Mouse (Mus musculus) layer of hippocampus, postnatal 10 days (tissue): ENCODE data around the gene Gm13289. TPM values are rescaled to one million over a fixed set of nuclear protein-coding genes. Genes with fewer than 3 reads are reported as not detected.
"Not testable (repeated sequence)": the region's sequence is repeated elsewhere in the genome, so short reads cannot be mapped to it uniquely, and the experiment has no call there.

Experiments
- DNase-seq, 2 experiments: peaks; one replicate each; pipeline ENCODE4 v3.0.0; 2021; ENCODE audit warnings: low spot score in 2 of 2
- long read RNA-seq: library from polyadenylated mRNA; stranded (forward); transcript quantifications from one replicate; pipeline ENCODE4 v2.0.0, GENCODE M21; 2023
- total RNA-seq, 2 experiments: library from RNA; stranded (reverse); gene quantifications; 2 replicates each; pipeline ENCODE4 v1.2.3; 2021

Gene Gm13289
- not detected for total RNA-seq
- long read RNA-seq: 0 reads

DNA sequence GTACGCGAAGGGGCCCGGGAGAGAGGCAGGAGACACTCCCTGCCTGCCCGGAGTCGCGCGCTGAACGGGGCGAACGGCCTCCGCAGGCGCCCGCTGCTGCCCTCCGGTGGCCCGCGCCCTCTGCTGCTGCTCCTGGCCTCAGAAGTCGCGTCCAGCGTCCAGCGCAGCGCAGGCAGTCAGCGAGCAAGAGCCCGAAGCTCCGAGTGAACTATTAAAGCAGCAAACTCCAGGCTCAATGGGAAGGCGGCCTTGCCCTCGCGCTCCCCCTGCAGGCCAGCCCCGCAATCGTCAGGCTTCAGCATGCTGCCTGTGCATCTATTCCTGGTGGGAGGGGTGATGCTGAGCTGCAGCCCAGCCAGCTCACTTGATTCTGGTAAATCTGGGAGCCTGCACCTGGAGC, at the start of gene Gm13289:
Gm13289 (plus strand) TSS at position 301 of the 400 bp plus-strand sequence.
- DNase-seq: not testable (repeated sequence)

DNA sequence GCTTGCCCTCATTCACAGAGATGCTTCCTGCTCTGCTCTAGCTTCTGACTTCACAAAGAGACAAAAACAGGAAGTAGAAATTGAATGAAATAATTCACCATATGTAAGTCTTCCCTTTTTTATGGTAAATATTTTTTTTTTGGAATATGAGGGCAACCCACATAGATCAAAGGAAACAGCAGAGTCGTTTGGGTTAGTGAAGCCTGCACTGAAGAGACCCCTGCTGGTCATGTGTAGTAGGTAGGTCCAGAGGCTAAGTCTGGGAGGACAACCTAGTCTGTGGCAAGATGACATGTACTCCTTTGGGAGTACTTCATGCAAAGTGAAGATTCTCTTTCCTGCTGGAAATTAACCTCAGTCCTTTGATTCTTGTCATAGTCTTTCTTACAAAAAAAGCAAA, 49.4 kb upstream of the Gm13289 start:
- DNase-seq: no peak

DNA sequence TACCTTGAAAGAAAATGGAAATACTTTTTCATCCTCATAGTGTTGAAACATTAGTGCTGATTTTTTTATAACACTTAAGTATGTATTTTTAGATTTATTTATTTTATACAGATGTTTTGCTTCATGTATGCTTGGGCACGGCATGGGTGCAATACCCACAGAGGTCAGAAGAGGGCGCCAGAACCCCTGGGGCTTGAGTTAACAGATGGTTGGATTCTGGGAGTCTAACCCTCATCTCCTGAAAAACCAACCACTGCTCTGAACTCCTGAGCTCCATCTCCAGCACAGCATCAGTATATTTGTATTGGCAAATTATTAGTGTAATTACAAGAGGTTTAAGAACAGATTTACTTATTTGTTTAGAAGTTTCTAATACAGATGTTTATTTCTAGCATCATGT, 38.2 kb upstream of the Gm13289 start:
- DNase-seq: peak; percentile 62 to 66

DNA sequence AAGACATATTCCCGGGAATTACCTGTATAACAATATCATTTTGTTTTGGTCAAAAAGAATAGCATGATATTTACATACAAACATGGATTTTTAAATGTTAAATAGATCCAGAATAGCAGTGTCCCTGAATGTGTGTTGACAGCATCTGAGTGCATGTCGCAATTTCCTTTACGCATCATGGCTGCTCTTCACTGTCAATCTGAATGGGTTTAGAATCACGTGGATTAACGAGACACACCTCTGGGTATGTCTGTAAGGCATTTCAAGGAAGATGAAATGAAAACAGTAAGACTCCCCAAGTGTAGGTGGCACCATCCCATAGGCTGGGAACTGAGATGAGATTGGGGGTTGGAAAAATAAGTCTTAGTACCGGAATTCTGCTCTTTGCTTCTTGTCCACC, 37.7 kb upstream of the Gm13289 start:
- DNase-seq: no peak

DNA sequence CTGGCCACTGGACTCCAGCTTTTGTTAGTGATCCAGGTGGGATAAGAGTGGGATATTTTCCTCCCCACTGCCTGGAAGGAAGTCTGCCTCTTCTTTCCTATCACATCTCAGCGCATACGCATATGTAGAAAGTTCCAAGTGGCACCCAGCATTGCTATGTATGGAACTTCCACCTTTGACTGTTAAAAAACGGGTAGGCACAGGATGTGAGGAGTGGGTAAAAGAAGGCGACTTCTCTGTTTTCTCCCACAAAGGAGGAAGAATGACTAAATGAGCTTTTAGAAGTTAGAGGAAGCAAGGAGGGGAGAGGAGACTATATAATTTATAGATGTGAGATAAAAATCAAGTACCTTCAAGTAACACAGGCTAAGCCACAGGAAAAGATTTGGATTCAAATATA, 35.3 kb upstream of the Gm13289 start:
- no peak for DNase-seq

DNA sequence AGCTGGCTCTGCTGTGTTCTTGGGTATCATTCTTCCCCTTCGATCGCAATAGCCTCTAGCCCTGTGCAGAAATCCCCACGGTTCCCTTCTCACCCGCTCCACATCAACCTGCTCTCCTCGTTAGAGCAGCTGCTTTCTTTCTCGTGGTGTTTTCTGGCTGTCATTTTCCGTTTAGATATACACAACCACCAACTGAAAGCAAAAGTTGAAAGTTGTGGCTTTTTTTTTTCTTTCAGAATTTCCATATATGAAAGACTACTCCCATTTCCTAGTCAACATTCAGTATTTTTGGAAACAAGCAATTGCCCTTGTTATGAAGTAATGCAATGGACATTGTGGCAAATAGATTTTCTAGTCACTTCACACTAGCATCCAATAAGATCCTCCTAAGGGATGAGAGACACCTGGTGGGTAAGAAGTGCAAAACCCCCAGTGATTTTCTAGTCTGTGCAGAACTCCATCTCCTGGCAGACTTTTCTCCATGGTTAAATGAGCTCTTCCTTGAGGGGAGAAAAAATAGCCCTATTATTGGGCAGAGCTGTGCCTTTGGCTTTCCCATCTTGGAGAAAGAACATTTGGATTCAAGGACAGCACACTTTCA, 33.9 kb upstream of the Gm13289 start:
- no peak for DNase-seq

DNA sequence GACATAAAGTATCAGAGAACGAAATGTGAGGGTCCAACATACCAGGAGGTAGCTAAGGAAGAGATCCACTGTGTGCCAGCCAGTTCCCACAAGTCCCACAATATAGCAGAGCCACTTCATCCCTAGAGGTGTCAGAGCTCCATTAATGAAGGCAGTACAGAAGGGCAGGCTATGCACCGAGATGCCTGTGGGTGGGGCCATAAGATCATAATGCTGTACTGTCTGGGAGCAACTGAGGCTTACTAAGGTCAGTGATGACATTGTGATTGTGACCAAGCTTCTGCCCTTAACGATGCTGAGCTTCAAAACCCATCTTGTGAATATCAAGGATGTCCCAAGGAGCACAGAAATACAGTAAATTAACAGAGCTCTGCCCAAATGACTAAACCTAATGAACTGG, 32.5 kb upstream of the Gm13289 start:
- DNase-seq: no peak

DNA sequence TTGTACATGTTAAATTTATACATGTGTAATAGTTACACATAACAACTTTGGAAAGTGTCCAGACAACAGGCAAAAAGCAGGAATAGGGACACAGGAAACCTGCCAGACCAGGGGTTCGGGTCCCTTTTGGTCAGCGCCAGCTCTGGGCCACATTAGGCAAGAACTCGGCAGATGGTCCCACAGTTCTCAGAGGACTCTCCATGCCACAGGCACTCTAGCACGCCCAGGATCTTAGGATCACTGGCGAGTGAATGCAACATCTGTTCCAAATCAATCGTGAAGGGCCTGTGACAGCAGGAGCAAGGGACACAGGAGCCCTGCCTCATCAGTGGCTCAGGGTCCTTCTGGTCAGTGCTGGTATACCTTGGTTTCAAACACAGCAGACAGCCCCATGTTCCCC, 26.8 kb upstream of the Gm13289 start:
- DNase-seq: no peak

DNA sequence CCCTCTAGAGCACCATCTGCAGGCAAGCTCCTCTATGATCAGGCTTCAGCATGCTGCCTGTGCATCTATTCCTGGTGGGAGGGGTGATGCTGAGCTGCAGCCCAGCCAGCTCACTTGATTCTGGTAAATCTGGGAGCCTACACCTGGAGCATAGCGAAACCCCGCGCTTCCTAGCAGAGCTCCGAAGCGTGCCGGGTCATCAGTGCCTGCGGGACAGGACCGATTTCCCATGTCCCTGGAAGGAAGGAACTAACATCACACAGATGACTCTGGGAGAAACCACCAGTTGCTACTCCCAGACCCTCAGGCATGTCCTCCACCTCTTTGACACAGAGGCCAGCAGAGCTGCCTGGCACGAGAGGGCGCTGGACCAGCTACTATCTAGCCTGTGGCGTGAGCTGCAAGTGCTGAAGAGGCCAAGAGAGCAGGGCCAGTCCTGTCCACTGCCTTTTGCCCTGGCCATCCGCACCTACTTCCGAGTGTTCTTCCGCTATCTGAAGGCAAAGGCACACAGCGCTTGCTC, 21.8 kb upstream of the Gm13289 start, which contains the start of gene Gm13271:
Gm13271 (plus strand) TSS at position 51 of the 523 bp plus-strand sequence.
- DNase-seq: peak; percentile 78 to 81

DNA sequence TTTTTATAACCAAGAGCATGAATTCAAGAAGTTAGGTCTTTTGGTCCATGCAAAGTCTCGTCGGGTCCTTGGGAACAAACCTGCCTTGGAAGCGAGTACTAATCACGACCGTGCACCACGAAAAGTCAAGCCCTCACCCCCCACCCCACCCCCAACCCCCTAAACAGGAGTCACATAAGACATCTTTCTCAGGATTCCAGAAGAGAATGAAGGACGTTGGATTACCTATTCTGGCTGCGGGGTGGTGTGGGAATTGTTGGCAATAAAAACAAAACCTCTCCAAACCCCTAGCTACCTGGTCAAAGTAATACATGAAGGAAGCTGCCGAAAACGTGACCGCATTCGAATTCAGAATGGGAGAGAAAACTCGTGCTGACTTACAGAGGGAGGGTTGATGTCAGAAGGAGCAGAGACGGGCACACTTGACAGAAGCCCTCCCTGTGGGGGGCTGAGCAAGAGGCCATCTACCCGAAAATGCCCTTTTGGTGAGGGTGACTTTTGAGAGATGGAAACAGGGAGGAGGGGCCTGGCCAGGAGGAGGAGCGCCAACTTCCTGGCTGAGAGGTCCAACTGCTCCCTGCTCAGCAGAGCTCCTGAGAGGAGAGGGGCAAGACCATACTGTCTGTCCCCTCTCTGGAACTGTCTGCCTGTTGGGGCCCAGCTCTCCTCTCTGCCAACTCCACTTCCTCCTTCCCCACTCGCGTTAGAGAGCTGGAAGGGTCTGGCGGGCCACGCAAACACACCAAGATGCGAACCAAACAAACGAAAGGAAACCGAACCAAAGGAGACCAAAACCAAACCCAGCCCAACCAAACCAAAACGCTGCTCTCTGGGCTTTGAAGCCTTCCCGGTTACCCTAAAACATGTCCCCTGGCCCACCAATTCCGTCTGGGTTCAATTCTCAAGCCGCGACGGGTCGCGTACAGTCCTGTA, 19.9 kb upstream of the Gm13289 start:
- DNase-seq: peak in 1 of 2 experiments; percentile 17

DNA sequence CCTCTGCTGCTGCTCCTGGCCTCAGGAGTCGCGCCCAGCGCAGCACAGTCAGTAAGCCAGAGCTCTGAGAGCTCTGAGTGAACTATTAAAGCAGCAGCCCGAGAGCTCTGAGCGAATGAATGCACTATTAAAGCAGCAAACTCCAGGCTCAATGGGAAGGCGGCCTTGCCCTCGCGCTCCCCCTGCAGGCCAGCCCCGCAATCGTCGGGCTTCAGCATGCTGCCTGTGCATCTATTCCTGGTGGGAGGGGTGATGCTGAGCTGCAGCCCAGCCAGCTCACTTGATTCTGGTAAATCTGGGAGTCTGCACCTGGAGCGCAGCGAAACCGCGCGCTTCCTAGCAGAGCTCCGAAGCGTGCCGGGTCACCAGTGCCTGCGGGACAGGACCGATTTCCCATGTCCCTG, 19.1 kb upstream of the Gm13289 start:
- peak; percentile 93 to 94 for DNase-seq

DNA sequence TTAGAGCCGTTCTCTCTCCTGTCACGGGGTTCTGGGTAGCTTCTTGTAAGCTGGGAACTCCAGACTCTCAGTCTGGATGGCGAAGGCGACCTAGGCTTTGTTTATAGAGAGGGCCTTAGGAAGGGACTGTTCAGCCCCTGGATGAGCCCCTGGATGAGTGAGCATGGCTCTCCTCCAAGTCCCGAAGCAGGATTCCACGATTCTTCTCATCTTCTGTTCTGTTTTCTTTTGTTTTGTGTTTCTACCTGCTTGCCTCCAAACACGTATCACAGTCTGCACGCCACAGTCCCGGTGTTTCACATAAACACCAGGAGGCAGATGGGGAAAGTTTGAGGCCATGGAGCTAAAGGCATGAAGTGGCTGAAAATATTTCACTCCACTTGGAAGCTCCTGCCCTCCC, 18.0 kb upstream of the Gm13289 start:
- DNase-seq: not testable (repeated sequence)

DNA sequence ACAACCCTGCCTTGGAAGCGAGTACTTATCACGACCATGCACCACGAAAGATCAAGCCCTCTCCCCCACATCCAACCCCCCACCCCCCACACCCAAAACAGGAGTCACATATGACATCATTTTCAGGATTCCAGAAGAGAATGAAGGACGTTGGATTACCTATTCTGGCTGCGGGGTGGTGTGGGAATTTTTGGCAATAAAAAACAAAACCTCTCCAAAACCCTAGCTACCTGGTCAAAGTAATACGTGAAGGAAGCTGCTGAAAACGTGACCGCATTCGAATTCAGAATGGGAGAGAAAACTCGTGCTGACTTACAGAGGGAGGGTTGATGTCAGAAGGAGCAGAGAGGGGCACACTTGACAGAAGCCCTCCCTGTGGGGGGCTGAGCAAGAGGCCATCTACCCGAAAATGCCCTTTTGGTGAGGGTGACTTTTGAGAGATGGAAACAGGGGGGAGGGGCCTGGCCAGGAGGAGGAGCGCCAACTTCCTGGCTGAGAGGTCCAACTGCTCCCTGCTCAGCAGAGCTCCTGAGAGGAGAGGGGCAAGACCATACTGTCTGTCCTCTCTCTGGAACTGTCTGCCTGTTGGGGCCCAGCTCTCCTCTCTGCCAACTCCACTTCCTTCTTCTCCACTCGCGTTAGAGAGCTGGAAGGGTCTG, 17.0 kb upstream of the Gm13289 start, which contains the start of gene Gm13283:
Gm13283 (plus strand) TSS at position 510 of the 659 bp plus-strand sequence.
- DNase-seq: peak; percentile 17 to 33

DNA sequence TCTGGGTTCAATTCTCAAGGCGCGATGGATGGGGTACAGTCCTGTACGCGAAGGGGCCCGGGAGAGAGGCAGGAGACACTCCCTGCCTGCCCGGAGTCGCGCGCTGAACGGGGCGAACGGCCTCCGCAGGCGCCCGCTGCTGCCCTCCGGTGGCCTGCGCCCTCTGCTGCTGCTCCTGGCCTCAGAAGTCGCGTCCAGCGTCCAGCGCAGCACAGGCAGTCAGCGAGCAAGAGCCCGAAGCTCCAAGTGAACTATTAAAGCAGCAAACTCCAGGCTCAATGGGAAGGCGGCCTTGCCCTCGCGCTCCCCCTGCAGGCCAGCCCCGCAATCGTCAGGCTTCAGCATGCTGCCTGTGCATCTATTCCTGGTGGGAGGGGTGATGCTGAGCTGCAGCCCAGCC, 16.3 kb upstream of the Gm13289 start:
- peak; percentile 45 to 66 for DNase-seq

DNA sequence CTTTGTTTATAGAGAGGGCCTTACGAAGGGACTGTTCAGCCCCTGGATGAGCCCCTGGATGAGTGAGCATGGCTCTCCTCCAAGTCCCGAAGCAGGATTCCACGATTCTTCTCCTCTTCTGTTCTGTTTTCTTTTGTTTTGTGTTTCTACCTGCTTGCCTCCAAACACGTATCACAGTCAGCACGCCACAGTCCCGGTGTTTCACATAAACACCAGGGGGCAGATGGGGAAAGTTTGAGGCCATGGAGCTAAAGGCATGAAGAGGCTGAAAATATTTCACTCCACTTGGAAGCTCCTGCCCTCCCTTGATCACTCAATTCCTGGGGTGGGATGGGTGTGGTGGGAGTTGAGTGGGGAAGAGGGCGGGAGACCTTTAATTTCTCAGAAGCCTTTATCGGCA, 14.9 kb upstream of the Gm13289 start:
- peak; percentile 73 to 83 for DNase-seq

DNA sequence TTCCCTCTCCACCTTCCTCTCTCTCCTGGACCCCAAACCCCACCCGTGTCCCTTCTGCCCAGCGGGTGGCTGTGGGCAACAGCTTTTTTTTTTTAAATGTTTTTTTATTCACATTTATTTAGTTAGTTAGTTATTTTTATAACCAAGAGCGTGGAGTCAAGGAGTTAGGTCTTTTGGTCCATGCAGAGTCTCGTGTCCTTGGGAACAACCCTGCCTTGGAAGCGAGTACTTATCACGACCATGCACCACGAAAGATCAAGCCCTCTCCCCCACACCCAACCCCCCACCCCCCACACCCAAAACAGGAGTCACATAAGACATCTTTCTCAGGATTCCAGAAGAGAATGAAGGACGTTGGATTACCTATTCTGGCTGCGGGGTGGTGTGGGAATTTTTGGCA, 14.4 kb upstream of the Gm13289 start:
- DNase-seq: peak in 1 of 2 experiments; percentile 15

DNA sequence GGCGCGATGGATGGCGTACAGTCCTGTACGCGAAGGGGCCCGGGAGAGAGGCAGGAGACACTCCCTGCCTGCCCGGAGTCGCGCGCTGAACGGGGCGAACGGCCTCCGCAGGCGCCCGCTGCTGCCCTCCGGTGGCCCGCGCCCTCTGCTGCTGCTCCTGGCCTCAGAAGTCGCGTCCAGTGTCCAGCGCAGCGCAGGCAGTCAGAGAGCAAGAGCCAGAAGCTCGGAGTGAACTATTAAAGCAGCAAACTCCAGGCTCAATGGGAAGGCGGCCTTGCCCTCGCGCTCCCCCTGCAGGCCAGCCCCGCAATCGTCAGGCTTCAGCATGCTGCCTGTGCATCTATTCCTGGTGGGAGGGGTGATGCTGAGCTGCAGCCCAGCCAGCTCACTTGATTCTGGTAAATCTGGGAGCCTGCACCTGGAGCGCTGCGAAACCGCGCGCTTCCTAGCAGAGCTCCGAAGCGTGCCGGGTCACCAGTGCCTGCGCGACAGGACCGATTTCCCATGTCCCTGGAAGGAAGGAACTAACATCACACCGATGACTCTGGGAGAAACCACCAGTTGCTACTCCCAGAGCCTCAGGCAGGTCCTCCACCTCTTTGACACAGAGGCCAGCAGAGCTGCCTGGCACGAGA, 13.2 kb upstream of the Gm13289 start:
- DNase-seq: peak in 1 of 2 experiments; percentile 16

DNA sequence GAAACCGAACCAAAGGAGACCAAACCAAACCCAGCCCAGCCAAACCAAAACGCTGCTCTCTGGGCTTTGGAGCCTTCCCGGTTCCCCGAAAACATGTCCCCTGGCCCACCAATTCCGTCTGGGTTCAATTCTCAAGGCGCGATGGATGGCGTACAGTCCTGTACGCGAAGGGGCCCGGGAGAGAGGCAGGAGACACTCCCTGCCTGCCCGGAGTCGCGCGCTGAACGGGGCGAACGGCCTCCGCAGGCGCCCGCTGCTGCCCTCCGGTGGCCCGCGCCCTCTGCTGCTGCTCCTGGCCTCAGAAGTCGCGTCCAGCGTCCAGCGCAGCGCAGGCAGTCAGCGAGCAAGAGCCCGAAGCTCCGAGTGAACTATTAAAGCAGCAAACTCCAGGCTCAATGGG, 3.2 kb upstream of the Gm13289 start, which contains the start of gene Gm13290:
Gm13290 (plus strand) TSS at position 301 of the 400 bp plus-strand sequence.
- DNase-seq: not testable (repeated sequence)

DNA sequence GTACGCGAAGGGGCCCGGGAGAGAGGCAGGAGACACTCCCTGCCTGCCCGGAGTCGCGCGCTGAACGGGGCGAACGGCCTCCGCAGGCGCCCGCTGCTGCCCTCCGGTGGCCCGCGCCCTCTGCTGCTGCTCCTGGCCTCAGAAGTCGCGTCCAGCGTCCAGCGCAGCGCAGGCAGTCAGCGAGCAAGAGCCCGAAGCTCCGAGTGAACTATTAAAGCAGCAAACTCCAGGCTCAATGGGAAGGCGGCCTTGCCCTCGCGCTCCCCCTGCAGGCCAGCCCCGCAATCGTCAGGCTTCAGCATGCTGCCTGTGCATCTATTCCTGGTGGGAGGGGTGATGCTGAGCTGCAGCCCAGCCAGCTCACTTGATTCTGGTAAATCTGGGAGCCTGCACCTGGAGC, 2.8 kb downstream of the Gm13289 start, which contains the start of gene Gm13272:
Gm13272 (plus strand) TSS at position 301 of the 400 bp plus-strand sequence.
- not testable (repeated sequence) for DNase-seq

DNA sequence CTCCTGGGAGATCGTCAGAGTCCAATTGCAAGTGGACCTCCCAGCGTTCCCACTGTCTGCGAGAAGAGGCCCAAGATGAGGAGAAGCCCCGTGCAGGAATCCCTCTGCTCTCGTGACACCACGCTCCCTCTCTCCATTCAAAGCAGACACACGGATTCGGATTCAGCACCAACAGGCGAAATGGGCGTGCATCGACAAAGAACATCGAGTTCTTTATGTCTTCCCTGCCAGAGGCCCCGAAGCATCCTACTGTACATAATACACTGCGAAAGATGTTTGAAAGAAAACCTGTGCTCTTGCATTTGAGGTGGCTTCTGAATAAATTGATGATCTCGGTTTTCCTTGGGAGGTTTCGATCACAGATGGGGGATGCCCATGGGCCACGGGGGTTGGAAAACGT, 3.6 kb downstream of the Gm13289 start:
- DNase-seq: peak in 1 of 2 experiments; percentile 17

DNA sequence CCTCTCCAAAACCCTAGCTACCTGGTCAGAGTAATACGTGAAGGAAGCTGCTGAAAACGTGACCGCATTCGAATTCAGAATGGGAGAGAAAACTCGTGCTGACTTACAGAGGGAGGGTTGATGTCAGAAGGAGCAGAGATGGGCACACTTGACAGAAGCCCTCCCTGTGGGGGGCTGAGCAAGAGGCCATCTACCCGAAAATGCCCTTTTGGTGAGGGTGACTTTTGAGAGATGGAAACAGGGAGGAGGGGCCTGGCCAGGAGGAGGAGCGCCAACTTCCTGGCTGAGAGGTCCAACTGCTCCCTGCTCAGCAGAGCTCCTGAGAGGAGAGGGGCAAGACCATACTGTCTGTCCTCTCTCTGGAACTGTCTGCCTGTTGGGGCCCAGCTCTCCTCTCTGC, 5.1 kb downstream of the Gm13289 start, which contains the start of gene Ifnz:
Ifnz (plus strand) TSS at position 301 of the 400 bp plus-strand sequence.
- DNase-seq: not testable (repeated sequence)
